Mouse (Mus musculus): ENCODE measurements around the gene Morf4l1.

Gene Morf4l1

DNA sequence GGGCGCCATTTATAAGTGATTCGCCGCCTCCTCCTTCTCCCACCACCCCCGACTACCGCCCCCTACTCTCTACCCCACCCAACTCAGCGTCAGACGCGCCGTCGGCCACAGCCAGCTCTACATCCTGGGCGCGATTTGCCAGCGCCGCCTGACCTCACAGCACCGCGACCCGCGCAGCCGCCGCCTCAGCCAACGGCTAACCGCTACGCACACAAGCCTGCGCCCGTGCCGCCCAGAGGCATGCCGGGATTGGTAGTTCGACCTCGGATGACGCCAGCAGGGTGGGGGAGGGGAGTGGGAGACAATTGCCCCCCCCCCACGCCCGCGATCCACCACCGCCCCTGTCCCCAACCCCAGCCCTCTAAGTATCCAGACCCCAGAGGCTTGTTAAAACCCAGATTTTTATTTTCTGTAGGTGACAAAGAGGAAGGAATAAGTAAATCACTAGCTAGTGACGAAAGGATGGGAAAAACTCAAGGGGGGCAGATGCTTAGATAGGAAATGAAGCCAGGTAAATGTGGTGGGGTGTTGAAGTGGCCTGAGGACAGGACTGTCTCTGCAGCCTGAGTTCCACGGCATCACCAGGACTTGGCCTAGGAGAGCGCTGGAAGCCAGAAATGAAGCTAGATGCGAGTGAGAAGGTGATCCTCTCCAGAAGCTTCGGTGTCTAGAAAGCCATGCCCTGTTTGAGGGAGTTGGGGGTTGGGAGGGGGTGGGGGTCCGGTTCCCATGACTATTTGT lies at the start of gene Morf4l1:
Gene Morf4l1, minus strand, starts transcription at position 208 of the 741 bp plus-strand sequence.
- peak; percentile 99 for DNase-seq

- DNase-seq: peak; percentile 84
Measured at GRCm38 (mm10) chr9:90163749-90164095, 49.1 kb upstream of the Morf4l1 start.

GRCm38 (mm10) chr9:90162926-90163748 lies 48.6 kb upstream of the Morf4l1 start, which contains the start of gene Adamts7:
Gene Adamts7, plus strand, starts transcription at chr9:90163069.
- peak; percentile 82 for DNase-seq

DNA sequence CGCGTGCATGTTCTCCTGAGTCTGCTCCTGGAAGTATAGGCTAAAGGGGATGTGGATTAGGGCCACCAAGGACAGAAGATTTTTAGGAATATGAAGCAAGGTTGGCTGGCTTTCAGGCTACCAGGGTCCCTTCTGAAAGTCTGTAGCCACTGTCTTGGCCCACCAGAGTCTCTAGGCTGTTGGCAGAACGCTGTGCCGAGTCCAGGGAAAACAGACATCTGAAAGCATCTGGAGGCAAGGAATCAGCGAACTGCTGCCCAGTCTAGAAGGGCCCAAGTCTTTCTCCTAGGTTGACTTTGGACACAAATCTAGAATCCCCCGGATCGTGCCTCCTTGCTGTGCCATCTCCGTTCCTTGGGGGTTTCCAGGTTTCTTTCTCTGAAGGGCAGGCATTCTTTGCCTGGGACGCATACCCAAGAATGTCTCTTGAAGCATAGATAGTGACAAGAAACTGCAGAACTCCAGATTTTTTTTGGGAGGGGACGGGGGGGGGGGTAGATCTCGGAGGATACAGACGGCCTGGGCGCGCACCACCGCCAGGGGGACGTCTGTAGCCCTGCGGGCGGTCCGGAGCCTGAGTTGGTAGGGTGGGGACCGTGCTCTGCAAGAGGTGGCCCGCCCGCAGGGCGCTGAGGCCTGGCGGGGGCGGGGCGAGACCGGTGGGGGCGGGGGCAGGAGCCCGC lies 47.8 kb upstream of the Morf4l1 start:
- DNase-seq: peak; percentile 89

DNA sequence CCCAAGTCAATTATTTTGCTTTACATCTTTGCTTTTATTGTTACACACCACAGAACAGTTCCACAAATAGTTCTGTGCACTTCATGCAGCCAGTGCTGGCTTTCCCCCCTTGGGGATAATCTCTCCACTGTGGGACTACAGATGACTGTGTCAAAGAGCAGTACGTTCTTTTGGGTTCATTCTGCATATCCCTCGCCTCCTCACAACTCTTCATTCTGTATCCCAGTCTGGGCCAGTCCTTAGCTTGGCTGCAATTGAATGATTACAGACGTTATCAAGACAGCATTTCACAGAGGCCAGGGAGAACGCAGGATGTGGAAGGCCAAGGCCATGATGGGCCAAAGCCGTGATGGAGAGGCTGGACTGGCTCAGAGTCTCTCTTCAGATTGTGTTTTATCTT lies 32.3 kb upstream of the Morf4l1 start:
- peak; percentile 18 for DNase-seq

- DNase-seq: peak; percentile 72
Measured at GRCm38 (mm10) chr9:90145788-90146187, 31.2 kb upstream of the Morf4l1 start.

DNA sequence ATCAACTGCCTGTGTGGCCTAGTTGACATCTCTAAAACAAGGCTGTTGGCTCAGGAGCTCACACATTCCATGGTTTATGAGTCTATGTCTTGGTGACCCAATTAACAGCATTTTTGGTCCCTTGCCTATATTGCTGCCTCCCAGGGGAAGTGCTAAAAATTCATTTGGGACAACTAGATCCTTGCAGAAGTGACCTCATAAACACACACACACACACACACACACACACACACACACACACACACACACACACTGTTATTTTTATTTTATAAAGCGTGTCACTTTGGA lies 22.0 kb upstream of the Morf4l1 start:
- DNase-seq: peak; percentile 68

DNA sequence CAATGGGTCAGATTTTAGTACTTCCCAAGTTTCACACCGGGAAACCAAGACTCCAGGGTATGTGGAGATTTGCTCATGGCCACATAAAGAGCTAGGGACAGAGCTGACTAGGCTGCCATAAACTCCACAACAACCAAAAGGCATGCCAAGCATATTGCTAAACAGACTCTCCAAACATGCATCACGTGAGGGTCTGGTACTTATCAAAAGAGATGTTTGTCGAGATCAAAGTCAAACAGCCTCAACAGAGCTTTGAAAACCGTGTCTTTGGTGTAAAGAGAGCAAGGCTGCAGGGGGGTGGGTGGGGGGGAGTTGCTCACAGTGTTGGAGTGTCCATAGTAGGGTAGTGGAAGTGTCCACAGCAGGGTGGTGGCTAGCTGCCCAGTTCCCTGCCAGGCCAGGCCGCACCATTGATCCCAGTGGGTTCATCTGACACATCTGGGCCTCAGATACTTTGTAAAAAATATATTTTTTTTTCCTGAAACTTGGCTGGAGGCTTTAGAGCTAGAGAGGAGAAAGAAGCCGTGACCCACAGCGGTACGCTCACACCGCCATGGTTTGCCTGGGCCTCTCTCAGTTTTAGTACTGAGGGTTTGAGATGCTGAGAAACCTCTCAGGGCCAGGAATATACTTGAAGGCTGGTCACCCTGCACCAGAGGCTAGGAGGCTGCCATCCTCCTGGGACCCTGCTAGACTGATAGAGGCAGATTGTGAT lies 21.5 kb upstream of the Morf4l1 start:
- peak; percentile 30 for DNase-seq

GRCm38 (mm10) chr9:90135466-90135865 lies 20.9 kb upstream of the Morf4l1 start:
- no peak for DNase-seq

GRCm38 (mm10) chr9:90133562-90134355 lies 19.2 kb upstream of the Morf4l1 start:
- DNase-seq: no peak

- DNase-seq: no peak
Measured at GRCm38 (mm10) chr9:90128636-90129201, 14.1 kb upstream of the Morf4l1 start.

- DNase-seq: no peak
Measured at GRCm38 (mm10) chr9:90127146-90127545, 12.6 kb upstream of the Morf4l1 start.

GRCm38 (mm10) chr9:90126260-90127010 lies 11.9 kb upstream of the Morf4l1 start:
- peak; percentile 88 for DNase-seq

DNA sequence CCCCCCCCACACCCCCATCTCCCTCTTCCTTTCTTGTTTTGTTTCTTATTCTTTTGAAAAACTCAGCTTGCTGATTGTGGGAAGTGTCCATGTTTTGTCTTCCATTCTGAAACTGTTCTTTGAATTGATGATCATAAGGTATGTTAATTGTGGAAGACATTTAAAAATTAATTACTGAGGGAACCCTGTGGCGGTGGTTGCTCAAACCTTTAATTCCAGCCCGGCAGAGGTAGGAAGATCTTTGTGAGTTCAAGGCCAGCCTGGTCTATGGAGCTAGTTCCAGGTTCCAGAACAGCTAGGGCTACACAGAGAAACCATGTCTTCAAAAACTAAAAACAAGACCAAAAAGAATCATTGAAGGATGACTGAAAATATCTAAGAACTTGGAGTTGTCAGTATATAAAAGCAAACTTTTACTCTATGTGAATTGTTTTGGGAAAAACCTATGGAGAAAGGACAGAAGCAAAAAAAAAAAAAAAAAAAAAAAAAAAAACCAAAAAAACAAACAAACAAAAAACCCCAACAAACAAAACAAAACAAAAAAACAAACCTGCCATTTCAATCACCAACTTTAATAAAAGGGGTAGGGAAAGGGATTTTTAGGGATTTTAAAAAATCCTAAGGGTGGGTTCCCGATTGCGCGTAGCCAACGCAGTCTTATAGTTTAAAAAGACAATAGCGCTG lies 11.0 kb upstream of the Morf4l1 start:
- no peak for DNase-seq

DNA sequence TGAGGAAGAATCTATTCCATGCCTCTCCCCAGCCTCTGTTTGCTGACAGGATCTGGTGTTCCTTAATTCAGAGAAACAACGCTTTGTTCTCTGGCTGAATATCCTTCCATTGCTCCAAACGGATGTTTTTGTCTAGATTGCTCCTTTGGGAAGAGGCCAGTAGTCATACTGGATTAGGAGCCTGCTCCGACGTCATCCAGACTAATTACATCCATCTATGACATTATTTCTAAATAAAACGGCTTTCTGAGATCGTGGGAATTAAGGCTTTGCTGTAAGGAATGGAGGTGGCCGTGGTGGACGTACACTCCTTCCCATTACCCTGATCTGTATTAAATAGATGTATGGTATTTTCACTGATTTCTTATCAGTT lies 10.3 kb upstream of the Morf4l1 start:
- peak; percentile 37 for DNase-seq

DNA sequence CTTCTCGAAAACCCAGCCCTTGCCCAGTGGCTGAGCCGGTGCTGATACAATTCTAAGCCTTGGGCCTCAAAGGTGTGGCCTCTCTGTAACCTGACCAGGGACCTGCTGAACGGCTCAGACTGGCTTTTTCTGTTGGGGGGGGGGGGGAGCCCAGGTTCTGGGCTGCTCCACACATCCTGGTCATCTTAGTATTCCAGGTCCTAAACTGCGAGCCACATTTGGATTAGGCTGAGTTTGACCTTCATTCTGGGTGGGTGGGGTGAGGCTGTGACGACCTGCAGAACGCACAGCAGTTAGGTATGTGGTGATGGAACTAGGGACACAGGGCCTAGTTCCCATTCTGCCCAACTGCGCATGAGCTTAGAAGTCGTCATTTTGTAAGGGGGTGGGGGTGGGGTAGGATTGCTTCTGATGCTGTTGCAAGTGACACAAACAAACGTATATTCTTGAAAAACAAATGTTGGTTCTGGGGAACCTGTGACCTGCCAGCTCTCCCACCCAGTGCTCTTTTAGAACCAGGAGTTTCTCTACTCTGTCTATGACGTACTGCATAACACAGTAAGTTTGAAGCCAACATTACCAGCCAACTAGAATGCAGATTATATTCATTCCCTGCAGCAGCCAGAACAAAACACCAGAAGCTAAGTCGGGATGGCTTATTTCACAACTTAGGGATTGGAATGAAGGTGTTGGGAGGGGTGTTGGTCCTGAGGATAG lies 9.7 kb upstream of the Morf4l1 start:
- DNase-seq: no peak

- DNase-seq: no peak
Measured at GRCm38 (mm10) chr9:90122246-90122740, 7.7 kb upstream of the Morf4l1 start.

DNA sequence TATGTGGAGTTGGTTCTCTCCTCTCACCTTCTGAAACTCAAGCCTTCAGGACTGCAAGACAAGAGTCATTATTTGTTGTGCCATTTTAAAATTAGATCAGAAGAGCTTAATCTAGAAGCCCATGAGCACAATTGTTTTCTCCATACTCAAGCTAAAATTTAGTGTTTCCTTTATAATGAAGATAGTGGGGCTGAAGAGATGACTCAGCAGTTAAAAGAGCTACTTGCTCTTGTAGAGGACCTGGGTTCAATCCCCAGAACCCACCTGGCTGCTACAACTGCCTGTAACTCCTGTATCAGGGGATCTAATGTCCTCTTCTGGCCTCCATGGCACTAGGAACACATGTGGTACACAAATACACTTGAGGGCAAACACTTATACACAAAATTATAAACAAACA lies 2.7 kb upstream of the Morf4l1 start:
- DNase-seq: no peak

DNA sequence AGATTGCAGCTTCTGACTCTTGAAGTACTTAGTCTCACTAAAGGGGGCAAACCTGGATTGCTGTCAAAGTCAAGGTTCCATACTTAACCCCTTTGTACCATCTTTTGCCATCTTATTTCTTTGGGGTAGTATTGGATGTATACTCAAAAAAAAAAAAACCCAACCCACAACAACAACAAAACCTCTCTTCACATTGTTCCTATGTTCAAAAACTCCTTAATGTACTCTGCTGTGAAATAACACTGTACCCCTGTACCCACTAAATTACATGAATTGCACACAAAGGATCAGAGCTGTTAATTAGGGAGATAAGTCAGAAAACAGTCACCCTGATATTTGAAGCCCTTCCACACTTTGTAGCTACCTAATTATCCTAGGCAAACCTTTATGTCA lies 730 bp upstream of the Morf4l1 start:
- no peak for DNase-seq

Measured in kidney, postnatal 10 days (tissue).